Mouse (Mus musculus): ENCODE results near the gene Pfkm.

DNA sequence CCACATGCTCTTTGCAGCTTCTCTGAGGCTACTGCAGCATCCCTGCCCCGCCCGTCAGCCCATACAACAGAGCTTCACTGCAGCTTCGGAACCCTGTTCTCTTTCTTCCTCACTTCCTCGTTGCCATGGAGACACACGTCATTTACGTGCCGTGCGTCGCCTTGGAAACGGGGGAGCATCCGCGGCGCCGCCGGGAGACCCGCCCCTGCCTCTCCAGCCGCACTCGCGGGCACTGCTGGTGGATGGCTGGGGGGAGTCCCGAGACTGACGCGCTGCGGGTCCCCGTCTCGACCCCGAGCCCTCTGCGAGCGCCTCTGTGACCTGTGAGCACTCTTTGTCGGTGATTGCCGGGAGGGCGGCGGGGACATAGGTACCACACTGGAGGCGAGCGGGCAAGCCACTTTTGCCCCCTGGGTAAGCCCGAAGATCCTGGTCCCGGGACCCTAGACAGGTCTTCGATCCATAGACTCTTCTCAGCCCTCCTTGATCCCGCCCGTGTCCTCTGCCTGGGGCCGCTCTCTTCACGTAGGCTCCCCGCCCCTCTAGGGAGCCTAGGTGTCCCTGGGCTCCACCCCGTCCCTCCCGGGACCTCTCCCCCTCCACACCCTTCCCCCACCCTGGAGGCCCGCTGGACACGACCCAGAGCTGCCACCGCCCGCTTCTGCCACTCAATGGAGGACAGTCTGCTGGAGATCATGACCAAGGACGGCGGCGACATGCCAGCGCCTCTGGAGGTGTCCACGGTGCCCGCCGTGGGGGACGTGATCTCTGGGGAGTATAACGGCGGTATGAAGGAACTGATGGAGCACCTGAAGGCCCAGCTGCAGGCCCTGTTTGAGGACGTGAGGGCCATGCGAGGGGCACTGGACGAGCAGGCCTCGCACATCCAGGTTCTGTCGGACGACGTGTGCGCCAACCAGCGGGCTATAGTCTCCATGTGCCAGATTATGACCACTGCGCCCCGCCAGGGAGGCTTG is 75.5 kb downstream of the Pfkm start:
- TF ChIP-seq EP300 (IDR thresholded peaks at IDR 0.05; ENCODE audit: low read depth) (no peak), CTCF (IDR thresholded peaks at IDR 0.05; ENCODE audit: low read depth) (no peak)

All from liver, postnatal 0 days (tissue).